ENCODE assay signal across 31 mouse cellular contexts in genomic region chr1:121153476-121153875, GRCm38 (mm10).
DNase-seq lines count a peak whose midpoint lies in the region; ATAC-seq and TF ChIP-seq lines count a peak whose summit lies in the region.
"Had no signal": no experiment of that assay in that cellular context is flagged by ENCODE, and none has a peak within 500 bp of the region (broad histone marks: within the 10 kb centered on the region; RNA-seq: fewer than 3 reads in every experiment).

No protein-coding gene starts in this region.

- no peak for TF ChIP-seq CTCF in gastrocnemius, adult 2 months (IDR thresholded peaks at IDR 0.05)

- no peak overlapping the region for H3K4me3 ChIP-seq in gastrocnemius, adult 2 months
- no peak overlapping the region for H3K4me3 ChIP-seq in forebrain, embryonic 14.5 days (ENCODE audit: low read depth, low read length)
- H3K4me3 ChIP-seq: embryonic facial prominence, embryonic 10.5 days; embryonic facial prominence, embryonic 15.5 days; forebrain, embryonic 12.5 days; heart, embryonic 10.5 days; heart, embryonic 15.5 days; hindbrain, embryonic 12.5 days; intestine, embryonic 15.5 days; liver, embryonic 12.5 days had no signal

- DNase-seq in gastrocnemius, adult 2 months: peak; percentile 50
- DNase-seq in gastrocnemius, postnatal 10 days: no peak
- peak; percentile 7 for DNase-seq in urinary bladder, postnatal 25 days (ENCODE audit: low spot score)
- DNase-seq in urinary bladder, adult 2 months (ENCODE audit: low spot score): no peak
- DNase-seq in gonadal fat pad, adult 2 months (ENCODE audit: low read depth): peak; percentile 17
- no peak for DNase-seq in right cerebral cortex, adult 18-20 months
- DNase-seq in forebrain, embryonic 14.5 days (ENCODE audit: low spot score): no peak
- DNase-seq: adrenal gland, postnatal 25 days; cerebellum, adult 18-20 months; cerebellum, postnatal 14 days; heart, postnatal 36 days; kidney, adult 2 months; kidney, postnatal 4 days; left cerebral cortex, postnatal 4 days; liver, postnatal 0 days; lung, postnatal 36 days; retina, postnatal 1 day; right cerebral cortex, postnatal 25 days; spleen, adult 18-20 months; thymus, postnatal 36 days had no signal

- intact Hi-C loops in gastrocnemius, adult 2 months (cut with DNase I): no loop called here

- no peaks in the 10 kb centered on the region for H3K36me3 ChIP-seq in forebrain, embryonic 14.5 days (ENCODE audit: control insufficient read depth, insufficient read depth, low read length)
- H3K36me3 ChIP-seq: embryonic facial prominence, embryonic 10.5 days; embryonic facial prominence, embryonic 15.5 days; forebrain, embryonic 12.5 days; heart, embryonic 10.5 days; heart, embryonic 15.5 days; hindbrain, embryonic 12.5 days; intestine, embryonic 15.5 days; liver, embryonic 12.5 days had no signal

- H3K9ac ChIP-seq in forebrain, embryonic 14.5 days (ENCODE audit: low read length): no peak overlapping the region
- H3K9ac ChIP-seq: embryonic facial prominence, embryonic 15.5 days; forebrain, embryonic 12.5 days; heart, embryonic 15.5 days; hindbrain, embryonic 12.5 days; intestine, embryonic 15.5 days; liver, embryonic 12.5 days; liver, postnatal 0 days had no signal

- H3K27me3 ChIP-seq in forebrain, embryonic 14.5 days (replicated peaks; ENCODE audit: control insufficient read depth, insufficient read depth, low read length): peaks cover 27% of the 10 kb centered on the region
- H3K27me3 ChIP-seq: hindbrain, embryonic 12.5 days; intestine, embryonic 15.5 days; liver, embryonic 12.5 days had no signal

- 76% methylated on average over 5 of the region's 5 CpGs for WGBS in forebrain, embryonic 14.5 days

- H3K4me2 ChIP-seq in forebrain, embryonic 14.5 days (ENCODE audit: low read length): no peak overlapping the region
- H3K4me2 ChIP-seq: embryonic facial prominence, embryonic 15.5 days; forebrain, embryonic 12.5 days; heart, embryonic 15.5 days; hindbrain, embryonic 12.5 days; intestine, embryonic 15.5 days; liver, embryonic 12.5 days; midbrain, embryonic 11.5 days had no signal

- ATAC-seq in forebrain, embryonic 14.5 days: no peak
- ATAC-seq: hindbrain, postnatal 0 days; intestine, embryonic 15.5 days; liver, embryonic 12.5 days; liver, postnatal 0 days; midbrain, embryonic 16.5 days had no signal

- H3K27ac ChIP-seq in gastrocnemius, adult 2 months: no peak overlapping the region
- no peak overlapping the region for H3K27ac ChIP-seq in forebrain, embryonic 14.5 days (ENCODE audit: low read depth, low read length)
- H3K27ac ChIP-seq: embryonic facial prominence, embryonic 10.5 days; embryonic facial prominence, embryonic 15.5 days; forebrain, embryonic 12.5 days; heart, embryonic 10.5 days; heart, embryonic 15.5 days; hindbrain, embryonic 12.5 days; hindbrain, postnatal 0 days; intestine, embryonic 15.5 days; liver, embryonic 12.5 days had no signal

- H3K9me3 ChIP-seq in forebrain, embryonic 14.5 days (replicated peaks; ENCODE audit: control insufficient read depth, low read length): no peaks in the 10 kb centered on the region
- H3K9me3 ChIP-seq: embryonic facial prominence, embryonic 10.5 days; embryonic facial prominence, embryonic 15.5 days; forebrain, embryonic 12.5 days; heart, embryonic 10.5 days; heart, embryonic 15.5 days; hindbrain, embryonic 12.5 days; intestine, embryonic 15.5 days; liver, embryonic 12.5 days had no signal

- no peaks in the 10 kb centered on the region for H3K4me1 ChIP-seq in forebrain, embryonic 14.5 days (ENCODE audit: control insufficient read depth, insufficient read depth, low read length)
- H3K4me1 ChIP-seq: embryonic facial prominence, embryonic 10.5 days; embryonic facial prominence, embryonic 15.5 days; heart, embryonic 10.5 days; heart, embryonic 15.5 days; intestine, embryonic 15.5 days; liver, embryonic 12.5 days had no signal

Comparison
In these comparisons a context has a peak if more than half of its experiments do, and no peak if none do; other contexts are left out.
1. DNase-seq: peak in gastrocnemius, adult 2 months (single experiment), urinary bladder, postnatal 25 days (single experiment) and gonadal fat pad, adult 2 months (single experiment); none in gastrocnemius, postnatal 10 days (single experiment), urinary bladder, adult 2 months (single experiment), right cerebral cortex, adult 18-20 months (single experiment) and forebrain, embryonic 14.5 days (single experiment).